Mouse (Mus musculus): Measurements from ENCODE around the gene Kcnip3.

Kcnip3 gene

DNA sequence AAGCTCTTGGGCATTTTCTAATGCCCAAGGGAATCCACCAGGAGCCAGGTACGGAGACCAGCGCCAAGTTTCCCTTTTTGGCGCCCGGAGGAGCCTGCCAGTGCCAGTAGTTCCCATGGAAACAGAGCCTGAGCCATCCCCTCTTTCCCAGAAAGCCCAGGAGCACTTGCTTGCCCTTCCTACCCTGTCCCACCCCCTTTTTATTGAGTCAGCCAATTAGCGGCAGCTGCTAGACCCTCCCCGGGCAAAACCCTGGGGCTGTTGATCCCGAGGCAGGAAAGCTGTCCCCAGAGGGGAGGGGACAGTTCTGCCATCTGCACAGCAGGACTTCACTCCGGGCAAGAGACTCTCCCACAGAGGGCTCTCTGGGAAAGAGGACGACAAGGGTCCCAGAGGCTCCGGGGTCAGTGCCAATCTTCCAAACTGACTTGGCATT is at the start of gene Kcnip3:
Kcnip3 (minus strand) TSS at position 89 of the 436 bp plus-strand sequence.
- in situ Hi-C loops (cut with MseI, MboI), result no loop called here

DNA sequence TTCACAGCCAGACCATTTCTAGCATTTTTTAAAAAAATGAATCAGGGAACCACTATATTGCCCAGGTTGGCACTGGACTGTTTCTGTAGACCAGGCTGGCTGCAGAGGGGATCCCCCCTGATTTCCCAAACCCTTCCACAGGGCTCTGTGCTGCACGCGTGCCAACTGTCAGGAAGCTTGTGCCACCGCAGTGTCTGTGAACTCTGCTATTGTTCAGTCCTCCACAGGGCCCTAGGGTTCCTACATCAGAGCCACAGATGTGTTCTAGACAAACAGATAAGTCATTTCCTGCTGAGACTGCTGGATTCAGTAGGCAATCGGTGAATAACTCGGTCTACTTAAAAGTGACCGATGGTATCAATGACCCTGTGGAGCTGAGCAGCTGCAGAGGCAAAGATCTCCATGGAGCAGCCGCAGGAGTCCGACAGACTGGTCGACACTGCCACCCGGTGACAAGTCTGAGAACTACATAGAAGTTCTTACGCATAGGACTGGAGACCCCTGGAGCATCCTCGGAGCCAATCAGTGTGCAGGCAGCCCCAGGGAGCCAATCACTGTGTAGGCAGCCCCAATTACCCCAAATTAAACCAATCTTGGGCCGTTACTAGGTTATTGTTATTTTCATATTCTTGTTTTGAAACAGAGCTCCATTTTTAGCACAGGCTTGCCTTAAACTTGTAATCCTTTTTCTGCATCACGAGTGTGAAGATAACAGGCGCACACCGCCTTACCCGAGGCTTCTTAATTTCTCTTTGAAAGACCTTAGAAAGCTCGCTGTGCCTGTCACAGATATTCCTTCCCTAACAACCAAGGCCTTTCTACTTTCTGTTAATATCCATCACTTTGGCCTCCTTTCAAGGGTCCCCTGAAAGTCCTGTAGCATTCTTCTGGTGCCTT is 37.4 kb upstream of the Kcnip3 start:
- in situ Hi-C loops (cut with MseI, MboI), result loop anchor here (5.0 kb wide), 1 partner anchor 52 kb away; no protein-coding TSS in a partner anchor

DNA sequence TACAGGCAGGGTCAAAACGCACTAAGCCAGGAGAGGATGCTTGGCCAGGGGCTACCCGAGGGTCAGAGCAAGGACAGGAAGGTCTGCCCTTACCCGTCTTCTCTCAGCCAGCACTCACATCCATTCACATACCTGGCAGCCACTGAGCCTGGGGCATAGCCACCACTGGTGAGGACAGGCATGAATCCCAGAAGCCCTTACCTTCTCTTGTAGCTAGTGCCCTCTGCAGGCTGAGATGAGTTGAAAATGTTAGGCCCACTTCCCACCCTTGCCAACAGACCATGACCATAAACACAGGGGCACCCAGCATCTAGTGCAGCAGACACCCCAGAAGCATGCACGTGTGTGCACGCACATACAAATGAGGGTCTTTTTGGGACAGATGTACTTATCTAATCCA is 29.2 kb upstream of the Kcnip3 start:
- in situ Hi-C loops (cut with MseI, MboI), result no loop called here

DNA sequence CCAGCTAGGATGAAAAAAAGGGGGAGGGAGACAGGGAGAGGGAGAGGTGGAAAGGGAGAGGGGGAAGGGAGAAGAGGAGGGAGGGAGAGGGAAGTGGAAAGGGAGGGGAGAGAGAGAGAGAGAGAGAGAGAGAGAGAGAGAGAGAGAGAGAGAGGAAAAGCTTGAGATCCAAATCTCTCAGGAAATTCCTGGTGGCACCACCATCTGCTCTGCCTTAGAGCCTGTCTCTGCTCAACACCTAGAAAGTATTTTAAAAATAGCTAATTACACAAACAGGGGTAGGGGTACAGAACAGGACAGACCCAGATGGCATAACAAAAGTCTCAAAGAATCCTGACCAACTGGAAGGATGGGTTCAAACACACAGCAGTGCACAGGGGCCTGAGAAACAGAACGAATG is 28.6 kb upstream of the Kcnip3 start:
- in situ Hi-C loops (cut with MseI, MboI), result no loop called here

DNA sequence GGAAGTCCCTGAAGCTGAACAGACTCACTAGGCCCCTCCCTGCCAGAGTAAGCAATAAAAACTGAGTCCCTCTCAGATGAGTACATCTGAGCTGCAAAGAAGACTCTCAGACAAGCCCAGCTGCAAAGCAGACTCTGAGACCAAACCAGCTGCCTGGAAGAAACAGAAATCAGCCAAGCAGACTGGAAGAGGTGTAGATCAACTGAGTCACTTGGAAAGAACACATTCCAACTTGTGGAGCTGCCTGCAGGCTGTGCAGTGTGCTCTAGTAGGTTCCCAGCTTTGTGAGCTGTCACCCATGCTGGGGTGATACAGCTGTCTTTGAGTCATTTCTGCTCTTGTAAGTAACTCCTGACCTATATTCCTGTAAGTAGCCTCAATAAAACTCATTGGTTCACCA is 27.8 kb upstream of the Kcnip3 start:
- in situ Hi-C loops (cut with MseI, MboI), result no loop called here

DNA sequence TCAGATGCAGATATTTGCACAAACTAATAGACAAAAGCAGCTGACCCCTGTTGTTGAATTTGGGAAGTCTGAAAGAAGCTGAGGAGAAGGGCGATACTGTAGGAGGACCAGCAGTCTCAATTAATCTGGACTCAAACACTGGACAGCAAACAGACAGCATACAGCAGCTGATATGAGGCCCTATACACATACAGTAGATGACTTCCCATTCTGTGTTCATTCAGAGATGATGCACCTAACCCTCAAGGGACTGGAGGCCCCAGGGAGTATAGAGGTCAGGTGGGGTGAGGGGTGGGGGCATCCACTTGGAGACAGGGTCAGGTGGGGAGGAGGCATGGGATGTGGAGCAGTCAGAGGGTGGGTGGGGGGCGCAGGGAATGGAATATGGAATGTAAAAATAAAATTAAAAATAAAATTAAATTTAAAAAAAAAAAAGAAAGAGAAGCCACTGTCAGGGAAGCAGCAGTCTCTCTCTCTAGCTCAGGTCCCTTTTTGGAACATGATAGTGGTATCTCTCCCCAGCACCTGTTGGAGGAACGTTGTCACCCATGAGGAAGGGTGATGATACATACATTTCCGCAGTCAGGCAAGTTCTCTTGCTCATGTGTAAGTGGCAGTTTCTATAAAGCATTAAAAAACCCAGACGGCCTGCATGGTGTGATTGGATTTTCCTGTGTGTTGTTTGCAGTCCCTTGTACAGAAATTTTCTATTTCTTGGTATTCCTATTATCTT is 26.6 kb upstream of the Kcnip3 start:
- in situ Hi-C loops (cut with MseI, MboI), result no loop called here

DNA sequence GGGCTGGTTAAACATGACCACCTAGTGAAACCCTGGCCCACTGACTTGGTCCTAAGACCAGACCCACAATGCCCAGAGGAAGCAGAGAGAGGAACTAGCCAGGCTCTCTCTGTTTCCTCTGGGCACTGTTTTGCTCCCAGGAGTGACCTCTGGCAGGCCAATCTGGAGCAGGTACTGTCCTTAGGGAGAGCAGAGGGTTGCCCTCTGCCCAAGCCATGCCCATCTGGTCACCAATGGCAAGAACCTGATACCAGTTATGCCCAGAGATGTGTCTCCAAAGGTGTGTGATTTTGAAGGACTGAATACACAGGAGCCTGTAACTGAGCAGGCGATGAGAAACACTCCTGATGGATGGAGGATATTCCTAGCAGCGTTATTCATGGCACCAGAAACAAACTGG is 19.8 kb upstream of the Kcnip3 start:
- in situ Hi-C loops (cut with MseI, MboI), result no loop called here

DNA sequence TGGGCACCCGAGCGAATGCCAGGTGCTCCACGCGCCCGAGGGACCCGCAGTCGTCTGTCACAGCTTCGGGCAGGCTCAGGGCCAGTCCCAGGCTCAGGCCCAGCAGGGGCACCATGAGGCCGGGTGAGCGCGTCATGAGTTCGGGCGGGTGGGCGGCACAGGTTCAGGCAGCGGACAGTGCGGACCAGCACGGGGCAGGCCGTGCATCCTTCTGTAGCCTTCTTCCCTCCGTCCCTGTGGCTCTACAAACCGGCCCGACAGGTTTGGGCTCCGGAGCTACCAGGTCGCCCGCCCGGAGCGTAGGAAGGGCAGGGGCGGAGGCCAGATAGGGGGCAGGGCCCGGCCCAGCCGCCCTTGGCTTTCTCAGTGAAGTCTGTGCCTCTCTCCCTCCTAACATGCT is 19.3 kb upstream of the Kcnip3 start, which contains the start of gene Prom2:
Prom2 (minus strand) TSS at position 283 of the 400 bp plus-strand sequence.
- in situ Hi-C loops (cut with MseI, MboI), result no loop called here

DNA sequence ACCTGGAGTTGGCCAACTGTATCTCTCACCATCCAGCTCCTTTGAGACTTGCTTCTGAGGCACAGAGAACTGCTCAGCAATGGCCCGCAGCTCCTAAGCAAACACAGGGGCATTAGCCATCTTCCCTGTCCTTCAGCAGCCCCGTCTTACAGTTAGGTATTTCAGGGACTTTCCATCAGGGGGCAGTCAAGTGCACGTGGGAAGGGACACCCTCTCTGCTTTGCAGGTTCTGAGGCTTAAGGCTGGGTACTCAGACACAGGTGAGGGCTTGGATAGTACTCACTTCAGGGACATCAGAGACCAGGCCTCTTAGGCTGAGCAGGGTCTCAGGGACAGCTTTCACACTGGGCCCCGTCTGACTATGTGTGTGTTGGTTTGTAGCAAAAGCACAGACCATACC is 17.6 kb upstream of the Kcnip3 start:
- in situ Hi-C loops (cut with MseI, MboI), result no loop called here

DNA sequence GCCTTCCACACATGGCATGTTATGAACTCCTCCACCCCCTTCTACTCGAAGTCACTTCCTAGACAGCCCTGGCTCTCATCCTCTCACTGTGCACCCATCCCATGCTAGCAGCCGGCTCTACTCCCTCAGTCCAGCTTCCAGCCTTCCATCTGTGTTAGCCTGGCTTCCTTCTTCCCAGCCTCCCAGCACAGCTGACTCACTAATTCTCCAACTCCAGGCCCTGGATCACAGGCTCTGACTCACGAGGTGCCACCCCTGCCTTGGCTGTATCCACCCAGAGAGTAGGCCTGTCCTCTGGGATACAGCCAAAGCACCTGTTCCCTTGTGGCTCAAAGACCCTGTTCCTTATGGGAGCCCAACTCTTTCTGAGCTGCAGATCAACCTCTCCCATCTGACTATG is 15.7 kb upstream of the Kcnip3 start:
- in situ Hi-C loops (cut with MseI, MboI), result no loop called here

DNA sequence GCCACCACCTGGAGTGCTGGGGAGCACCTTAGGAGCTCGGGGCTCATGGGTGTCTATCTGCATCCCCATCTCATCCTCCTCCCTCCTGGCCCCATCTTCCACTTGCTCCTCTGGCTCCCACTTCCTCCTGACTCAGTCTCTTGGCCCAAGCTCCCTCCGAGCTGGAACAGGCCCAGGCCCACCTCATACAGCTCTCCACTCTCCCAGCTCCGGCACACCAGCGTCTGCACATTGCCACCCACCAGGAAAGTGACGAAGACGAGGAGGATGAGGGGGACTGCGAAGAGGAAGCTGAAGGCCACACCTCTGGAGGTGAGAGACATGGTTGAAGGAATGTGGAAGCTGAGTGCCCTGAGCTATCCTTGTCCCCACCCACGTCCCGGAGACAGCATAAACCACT is 13.5 kb upstream of the Kcnip3 start:
- in situ Hi-C loops (cut with MseI, MboI), result no loop called here

DNA sequence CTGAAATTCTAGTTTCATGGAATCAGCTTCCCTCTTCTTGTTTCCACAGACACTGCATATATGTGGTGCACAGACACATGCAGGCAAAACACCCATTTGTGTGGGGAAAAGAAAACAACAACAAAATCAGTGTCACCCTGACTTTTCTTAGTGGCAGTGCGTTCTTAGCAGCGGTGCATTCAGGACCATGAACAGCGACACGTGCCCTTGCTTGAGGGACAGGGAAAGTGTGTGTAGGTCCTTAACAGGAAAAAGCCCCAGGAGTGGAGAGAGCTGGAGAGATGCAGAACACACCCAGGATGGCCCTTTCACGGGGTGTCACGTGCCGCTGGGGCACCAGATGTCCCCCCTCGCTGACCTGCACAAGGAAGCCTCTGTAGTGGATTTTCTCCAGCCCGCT is 10.5 kb upstream of the Kcnip3 start:
- in situ Hi-C loops (cut with MseI, MboI), result no loop called here

DNA sequence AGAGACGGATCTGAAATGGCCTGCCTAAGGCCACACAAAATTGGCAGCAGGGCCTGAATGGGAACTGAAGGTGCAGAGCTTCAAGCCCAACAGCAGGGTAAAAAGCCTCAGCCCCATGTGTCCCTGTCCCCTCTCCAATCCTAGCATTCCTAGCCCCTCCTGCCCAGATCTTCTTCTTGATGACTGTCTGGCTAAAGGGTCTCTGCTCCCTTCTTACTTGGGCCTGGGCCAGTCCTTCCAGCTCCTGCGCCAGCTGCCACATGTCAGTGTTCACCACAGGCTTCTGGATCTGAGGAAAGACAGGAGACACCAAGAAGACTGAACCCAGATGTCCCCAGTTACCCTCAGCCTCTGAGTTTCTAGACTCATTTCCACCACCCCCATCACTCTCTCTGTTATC is 9.7 kb upstream of the Kcnip3 start:
- in situ Hi-C loops (cut with MseI, MboI), result no loop called here

DNA sequence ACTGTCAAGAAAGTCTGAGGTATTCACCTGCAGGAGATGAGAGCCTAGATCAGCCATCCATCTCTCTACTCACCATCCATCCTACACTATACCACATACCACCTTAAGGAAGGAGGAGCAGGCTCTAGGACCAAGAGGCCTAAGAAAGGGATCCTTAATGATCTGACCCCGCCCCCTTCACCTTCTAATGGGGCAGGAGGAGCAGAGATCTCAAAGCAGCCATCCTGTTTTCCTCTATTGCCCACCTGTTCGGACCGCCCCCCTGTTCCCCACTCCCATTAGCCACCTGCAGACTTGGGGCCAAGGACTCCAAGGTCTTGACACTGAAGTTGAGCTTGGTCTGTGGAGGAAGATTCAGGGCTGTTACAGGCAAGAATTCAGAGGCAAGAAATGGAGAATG is 8.5 kb upstream of the Kcnip3 start:
- in situ Hi-C loops (cut with MseI, MboI), result no loop called here

DNA sequence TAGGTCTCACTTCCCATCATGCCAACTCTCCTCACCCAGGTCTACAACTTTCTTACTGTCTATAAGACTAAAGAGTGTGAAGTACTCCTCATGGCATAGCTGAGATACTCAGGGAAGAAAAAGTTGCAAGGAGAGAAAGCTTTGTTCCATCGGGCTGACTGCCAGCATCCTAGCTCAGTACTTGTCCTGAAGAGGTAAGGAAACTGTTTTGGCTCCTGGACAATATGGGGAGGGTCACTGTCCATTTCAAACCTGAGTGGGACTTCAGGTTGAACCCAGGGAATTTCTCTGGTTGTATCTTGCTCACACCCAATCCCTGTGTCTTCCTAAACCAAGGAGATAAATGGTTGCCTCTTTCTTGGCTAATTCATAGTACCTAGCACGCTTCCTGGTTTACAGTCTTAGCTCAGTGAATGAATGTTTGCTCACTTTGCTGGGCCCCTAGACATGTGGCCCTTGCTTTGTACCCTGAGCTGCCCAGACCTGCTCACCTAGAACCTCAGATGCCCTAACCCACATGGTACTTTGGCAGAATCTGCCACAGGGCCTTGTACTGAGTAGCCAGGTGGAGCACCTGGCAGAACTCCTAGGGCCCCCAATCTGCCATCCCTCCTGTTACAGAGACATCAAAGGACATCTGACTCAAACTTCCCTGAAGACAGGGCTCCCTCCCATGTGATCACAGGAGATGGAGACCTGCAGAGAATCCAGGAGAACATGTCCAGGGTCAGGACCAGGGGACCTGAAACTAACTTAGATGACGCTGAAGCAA is 3.3 kb upstream of the Kcnip3 start:
- in situ Hi-C loops (cut with MseI, MboI), result no loop called here

DNA sequence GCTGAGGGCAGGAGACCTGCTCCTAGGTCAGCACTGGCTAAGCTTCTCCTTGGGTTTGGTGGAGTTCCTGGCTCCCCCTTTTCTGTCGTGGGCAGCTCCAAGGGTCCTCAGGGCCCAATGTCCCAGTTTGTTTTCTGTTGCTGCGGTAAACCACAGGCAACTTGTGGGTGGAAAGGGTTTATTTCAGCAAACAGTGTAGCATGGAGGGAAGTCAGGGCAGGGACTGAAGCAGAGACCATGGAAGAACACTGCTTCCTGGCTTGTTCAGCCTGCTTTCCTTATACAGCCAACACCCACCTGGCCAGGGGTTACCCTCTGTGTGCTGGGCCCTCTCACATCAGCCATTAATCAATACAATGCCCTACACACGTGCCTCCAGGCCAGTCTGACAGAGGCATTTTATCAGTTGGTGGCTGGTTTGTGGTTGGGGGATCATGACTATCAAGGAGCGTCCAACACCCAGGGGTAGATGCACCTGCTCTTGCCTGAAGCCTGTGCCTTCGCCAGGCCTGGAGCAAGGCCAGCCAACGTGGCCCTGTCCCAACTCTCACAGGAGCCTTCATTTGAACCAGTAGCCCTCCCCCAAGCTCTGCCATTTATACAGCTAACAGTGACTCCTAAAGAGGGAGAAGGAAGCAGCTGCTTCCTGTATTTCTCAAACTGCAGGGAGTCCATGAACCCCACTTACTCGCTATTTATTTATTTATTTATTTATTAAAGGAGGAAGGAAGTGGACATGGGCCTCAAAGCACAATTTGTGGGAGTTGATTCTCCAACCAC is 2.2 kb upstream of the Kcnip3 start:
- in situ Hi-C loops (cut with MseI, MboI), result no loop called here

DNA sequence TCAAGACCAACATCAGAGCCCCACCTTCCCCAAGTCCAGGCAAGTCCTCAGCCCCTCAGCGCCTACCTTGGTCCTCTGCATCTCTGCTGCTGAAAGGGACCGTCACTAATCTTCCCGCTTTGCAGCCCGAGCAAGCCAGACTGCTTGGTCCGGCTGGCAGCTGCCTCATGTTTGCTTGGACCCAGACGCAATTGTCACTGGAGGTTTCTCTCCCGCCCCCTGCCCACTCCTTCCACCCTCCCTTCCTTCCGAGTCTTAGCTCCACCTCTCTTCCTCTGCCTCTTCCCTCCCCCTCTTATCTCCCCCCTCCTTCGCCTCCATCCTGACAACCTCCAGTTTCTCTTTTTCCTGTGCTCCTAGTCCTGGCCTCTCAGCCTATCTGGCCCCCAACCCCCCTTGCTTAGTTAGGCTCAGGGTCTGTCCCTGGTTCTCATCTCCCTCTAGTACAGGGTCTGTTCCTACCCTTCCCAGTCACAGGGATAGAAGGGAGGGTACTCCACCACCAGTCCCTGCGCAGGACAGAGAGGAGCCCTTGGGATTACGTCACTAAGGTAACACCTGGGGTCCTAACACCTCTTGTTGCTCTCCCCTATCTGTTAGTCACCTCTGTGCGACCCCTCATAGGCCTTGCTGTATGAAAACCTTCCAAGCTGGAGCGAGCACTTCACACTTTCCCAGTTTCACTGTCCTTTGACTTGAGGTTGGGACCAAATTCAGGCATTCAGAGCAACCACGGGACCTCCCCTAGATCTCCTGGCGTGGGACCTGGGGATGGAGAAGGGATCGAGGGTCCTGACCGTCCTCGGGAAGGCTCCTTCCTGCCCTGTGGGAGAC is 505 bp downstream of the Kcnip3 start:
- in situ Hi-C loops (cut with MseI, MboI), result no loop called here

DNA sequence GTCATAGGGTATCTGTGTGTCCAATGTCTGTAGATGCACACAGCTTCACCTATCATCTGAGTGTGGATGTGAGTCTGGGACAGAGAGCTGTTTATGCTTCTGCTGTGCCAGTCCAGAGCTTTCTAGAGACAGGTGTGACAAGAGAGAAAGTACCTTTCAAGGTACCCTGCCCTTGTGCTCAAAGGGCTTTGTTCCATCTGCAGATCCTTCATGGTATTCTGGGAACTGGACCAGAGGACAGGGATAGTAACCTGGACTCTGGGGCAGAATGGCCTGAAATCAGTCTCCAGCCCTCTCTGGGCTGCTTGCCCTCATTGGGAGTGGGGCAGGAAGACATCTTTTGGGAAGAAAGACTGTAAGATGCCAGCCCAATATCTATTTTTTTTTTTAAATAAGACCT is 1.8 kb downstream of the Kcnip3 start:
- in situ Hi-C loops (cut with MseI, MboI), result no loop called here

DNA sequence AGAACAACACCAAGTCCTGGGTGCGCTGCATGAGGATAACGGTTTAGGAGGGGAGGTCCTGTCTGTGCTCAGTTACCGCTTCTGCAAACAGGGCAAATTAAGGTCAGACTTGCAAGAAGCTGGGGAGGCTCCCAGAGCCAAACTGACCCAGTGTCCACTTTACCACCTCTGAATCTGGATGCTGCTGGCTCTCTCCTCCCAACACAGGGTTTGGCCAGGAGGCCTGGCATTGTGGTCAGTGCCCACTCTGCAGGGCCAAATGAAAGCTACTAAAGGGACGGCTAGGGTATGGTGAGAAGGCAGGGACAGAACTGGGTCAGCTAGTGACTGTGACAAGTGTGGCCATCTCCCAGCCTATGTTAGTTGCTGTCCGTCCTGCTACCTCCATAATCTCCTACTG is 2.6 kb downstream of the Kcnip3 start:
- in situ Hi-C loops (cut with MseI, MboI), result no loop called here

DNA sequence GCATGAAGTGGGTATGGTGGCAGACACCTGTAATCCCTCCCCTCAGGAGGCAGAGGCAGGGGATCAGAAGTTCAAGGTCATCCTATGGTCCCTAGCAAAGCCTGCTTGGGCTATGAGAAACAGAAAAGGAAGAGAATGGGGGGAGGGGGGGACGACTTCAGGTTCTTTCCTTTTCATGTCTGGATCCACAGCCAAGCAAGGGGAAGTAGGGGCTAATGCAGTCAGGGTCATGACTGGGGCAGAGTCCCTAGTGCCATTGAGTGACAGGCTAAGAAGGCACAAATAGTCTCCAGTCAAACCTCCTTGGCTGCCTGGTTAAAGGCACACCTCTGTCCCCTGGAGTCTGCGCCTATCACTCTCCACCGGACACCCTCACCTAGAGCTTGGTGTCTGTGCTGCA is 3.1 kb downstream of the Kcnip3 start:
- in situ Hi-C loops (cut with MseI, MboI), result no loop called here

Measured in mouse trophoblast stem cell (cell line).